Mouse (Mus musculus) embryo, embryonic 9.5 days (tissue): Measurements from ENCODE around the gene Tnfrsf26.

Experiments
- DNase-seq: peaks from one replicate; pipeline ENCODE4 v3.0.0-alpha.2; 2017; ENCODE audit errors: extremely low spot score

Tnfrsf26 gene

GRCm38 (mm10) chr7:143599428-143600230 lies 28.9 kb downstream of the Tnfrsf26 start, which contains the start of gene Cars:
Gene Cars (minus strand): TSS chr7:143600090.
- DNase-seq, result peak; percentile 95

DNA sequence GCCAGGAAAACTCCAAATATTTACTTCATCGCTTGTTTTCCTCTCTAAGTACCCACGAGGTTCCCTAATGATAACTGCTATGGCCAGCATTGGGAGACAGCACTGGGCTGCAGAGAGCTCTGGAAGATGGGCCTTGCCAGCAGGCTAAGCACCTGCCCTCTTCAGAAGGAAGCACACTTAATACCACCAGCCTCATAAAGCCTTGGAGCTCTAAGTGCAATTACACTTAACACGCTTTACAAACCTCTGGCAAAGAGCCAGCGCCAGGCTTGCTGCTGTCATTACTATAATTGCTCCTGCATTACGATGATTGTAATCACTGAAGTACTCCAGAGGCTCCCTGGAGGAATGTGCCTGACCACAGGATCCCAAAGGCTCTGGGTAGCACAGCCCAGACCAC lies 33.7 kb downstream of the Tnfrsf26 start:
- DNase-seq, result no peak

- DNase-seq, result no peak
Measured at GRCm38 (mm10) chr7:143592255-143592654, 36.3 kb downstream of the Tnfrsf26 start.

DNA sequence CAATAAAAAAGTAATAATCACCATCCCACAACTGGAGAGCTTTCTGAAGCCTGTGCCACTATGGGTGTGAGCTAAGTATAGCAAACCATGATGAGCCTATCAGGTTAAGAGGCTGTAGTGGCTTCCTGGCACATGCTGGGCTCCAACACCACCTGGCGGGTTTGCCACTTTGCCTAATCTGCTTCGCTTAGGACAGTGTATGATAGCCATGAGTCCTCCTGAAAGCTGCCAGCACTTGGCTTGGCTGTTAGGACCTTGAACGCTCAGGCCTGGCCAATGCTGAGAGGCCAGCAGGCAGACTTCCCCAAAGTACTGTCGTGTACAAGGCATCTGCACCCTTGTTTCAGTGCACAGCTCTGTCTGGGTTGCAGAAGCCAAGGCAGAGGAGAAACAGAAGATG lies 40.5 kb downstream of the Tnfrsf26 start:
- DNase-seq, result no peak

DNA sequence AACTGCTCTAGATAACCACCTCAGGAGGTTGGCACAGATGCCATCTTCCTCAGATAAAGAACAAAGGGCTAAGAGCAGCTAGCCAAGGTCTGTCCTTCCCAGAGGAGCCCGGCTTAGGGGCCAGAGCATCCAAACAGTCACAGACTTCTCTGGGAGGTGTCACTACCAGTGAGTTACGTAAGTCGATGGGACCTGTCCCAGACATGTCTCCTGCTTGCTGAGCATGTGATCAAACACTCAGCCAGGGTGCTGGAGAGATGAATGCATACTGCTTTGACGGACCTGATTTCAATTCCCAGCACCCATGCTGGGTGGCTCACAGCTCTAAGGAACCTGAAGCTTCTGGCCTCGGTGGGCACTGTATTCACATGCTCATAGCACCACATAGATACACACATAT lies 40.9 kb downstream of the Tnfrsf26 start:
- DNase-seq, result no peak

DNA sequence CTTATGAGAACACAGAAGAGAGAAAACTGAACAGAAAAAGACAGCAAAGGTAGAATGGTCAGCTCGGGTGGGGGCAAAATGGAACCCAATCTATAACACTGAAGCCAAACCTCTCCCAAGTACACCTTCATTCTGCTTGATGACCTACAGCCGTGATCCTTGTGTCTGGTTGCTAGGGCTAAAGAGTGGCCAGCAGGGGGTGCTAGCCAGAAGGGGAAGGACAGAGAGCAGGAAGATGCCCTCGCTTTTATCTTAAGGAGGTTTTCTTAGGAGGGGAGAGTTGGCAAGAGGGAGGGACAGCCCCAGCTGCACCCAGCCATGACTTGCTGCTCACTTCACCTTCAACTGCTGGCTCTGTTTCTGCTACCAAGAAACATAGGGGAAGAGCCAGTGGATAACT lies 44.6 kb downstream of the Tnfrsf26 start:
- DNase-seq, result peak; percentile 56

DNA sequence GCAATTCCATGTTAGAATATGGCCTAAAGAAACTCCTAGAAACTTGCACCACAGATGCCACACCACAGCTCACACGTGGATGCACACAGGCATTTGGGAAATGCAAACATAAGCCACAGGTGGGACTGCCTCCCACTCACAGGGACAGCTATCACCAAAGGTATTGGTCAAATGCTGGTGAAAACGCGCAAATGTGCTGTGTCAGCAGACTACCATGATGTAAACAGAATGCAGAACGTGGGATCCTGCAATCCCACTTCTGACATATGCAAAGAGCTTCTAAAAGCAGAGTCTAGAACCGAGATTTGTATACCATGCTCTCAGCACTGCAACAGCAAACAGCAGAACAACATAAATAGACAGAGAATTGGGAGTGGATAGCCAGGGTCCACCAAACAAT lies 45.5 kb downstream of the Tnfrsf26 start:
- DNase-seq, result no peak

DNA sequence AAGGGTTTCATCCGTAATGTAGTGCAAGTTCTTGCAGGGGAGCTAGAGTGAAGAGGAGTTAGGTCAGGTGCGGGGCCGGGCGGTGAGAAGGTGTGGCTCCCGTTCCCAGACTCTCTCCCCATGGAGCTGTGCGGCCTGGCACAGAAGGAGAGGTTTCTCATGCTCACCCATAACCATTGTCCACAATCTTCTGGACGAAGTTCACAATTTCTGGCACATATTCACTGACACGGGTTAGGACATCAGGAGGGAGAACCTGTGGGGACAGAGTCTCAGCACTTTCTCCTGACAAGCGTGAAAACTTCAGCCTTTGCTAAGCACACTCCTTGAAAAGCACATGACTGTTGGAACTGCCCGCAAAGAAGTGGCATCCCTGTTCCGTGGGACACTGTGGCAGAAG lies 52.8 kb downstream of the Tnfrsf26 start:
- no peak for DNase-seq

DNA sequence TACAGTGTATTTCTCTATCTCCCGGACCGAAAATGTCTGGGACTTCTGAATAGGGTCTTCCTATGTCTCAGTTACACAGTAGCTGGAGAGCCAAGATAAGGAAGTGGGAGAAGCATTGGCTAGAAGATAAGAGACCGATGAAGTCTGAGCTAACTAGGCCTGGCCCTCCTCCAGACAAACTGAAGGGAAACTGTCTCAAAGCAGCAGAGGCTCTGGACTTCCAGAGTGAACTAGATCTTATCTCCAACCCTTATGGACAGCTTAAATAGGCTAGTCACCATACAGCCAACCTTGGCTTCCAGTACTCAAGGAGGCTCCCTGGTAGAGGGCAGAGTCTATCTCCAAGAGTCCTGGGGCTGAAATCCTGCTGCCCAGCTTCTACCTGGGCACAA lies 62.9 kb downstream of the Tnfrsf26 start:
- DNase-seq, result no peak

DNA sequence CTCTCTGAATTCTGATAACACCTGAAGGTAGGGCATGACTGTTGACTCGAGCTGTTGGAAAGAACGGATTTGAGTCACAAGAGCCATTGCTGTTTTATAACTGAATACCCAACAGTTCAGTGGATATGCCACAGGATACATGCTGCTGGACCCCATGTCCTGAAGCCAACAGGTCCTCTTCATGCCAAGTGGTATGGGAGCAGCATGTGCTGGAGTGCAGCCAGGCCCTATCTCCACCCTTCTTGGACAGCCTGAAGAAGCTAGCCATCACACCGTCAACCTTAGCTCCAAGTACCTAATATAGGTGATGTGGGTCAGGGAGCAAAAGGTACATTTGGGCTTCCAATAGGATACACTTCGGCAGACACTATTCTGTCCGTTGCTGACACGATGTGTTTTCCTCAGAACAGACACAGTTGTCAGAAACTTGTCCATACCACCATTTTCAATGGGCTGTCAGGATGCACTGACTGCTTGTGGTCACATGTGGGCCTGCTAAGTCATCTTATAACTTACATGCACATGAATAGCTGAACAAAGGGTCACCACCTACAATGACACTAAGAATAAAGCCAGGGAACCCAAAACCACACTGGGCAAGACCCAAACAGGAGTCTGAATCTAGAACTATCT lies 63.4 kb downstream of the Tnfrsf26 start:
- DNase-seq, result no peak

DNA sequence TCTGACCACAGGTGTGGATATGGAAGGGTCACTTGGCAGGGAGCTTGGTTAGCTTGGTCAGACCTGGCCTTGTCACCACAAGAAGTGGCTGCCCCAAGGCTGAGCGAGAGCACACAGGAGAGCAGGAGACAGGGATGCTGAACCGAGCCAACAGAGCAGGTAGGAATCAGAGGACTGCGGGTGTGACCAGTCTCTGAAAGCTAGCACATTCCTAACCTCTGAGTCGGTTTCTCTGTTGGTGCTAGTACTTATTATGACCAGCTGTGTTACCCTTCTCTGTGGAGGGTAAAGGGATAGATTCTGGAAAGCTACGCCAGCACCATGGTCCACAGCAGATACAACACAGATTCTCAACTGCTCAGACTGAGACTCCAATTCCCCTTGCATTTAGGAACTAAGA lies 64.7 kb downstream of the Tnfrsf26 start:
- DNase-seq, result no peak
